Mouse (Mus musculus) midbrain, embryonic 14.5 days (tissue): ENCODE results near the gene Map3k11. TPM values are rescaled to one million over a fixed set of nuclear protein-coding genes. Genes with fewer than 3 reads are reported as not detected.
A peak's percentile ranks its signal among the peaks of the same experiment; 100 is the strongest.

Experiments used
- ATAC-seq: fragments of 200-750 bp; cut with Nextera tagmentation; 2 replicates; pipeline ENCODE4 v1.8.0; 2017; ENCODE audit warnings: moderate number of reproducible peaks, moderate library complexity; ENCODE audit not compliant: low FRiP score, low TSS enrichment
- DNase-seq: peaks from one replicate; pipeline ENCODE4 v3.0.0-alpha.2; 2015
- H3K27ac ChIP-seq: fragments of 300-500 bp; sonication (generic); replicated peaks from 2 replicates; pipeline ENCODE4 v1.5.1; 2014; ENCODE audit warnings: mild to moderate bottlenecking, low read depth, low read length, moderate library complexity
- H3K27me3 ChIP-seq: fragments of 300-500 bp; sonication (generic); 2 replicates; pipeline ENCODE4 v1.6.1; 2014; ENCODE audit warnings: low read length, control low read depth, mixed read lengths; ENCODE audit not compliant: control insufficient read depth, insufficient read depth
- H3K36me3 ChIP-seq: fragments of 300-500 bp; sonication (generic); 2 replicates; pipeline ENCODE4 v1.6.1; 2014; ENCODE audit warnings: low read length, control low read depth; ENCODE audit not compliant: control insufficient read depth, insufficient read depth
- H3K4me1 ChIP-seq: fragments of 300-500 bp; sonication (generic); 2 replicates; pipeline ENCODE4 v1.6.1; 2014; ENCODE audit warnings: mild to moderate bottlenecking, antibody characterized with exemption, low read length, control low read depth; ENCODE audit not compliant: control insufficient read depth, insufficient read depth
- H3K4me2 ChIP-seq: fragments of 300-500 bp; sonication (generic); 2 replicates; pipeline ENCODE4 v1.6.1; 2014; ENCODE audit warnings: mild to moderate bottlenecking, low read length, moderate library complexity
- H3K4me3 ChIP-seq: fragments of 300-500 bp; sonication (generic); replicated peaks from 2 replicates; pipeline ENCODE4 v1.5.1; 2014; ENCODE audit warnings: low read depth, low read length
- H3K9ac ChIP-seq: fragments of 300-500 bp; sonication (generic); replicated peaks from 2 replicates; pipeline ENCODE4 v1.6.1; 2014; ENCODE audit warnings: mild to moderate bottlenecking, low read length, moderate library complexity
- H3K9me3 ChIP-seq: fragments of 300-500 bp; sonication (generic); 2 replicates; pipeline ENCODE4 v1.6.1; 2016; ENCODE audit warnings: low read length, control low read depth, mixed read lengths; ENCODE audit not compliant: control insufficient read depth
- WGBS: fragments of 180-500 bp; shearing (Covaris S2); extraction: QIAGEN DNeasy Blood & Tissue Kit; methylation state at CpG from one replicate; pipeline ENCODE4 v1.1.7; 2014; 5-methylcytosine and 5-hydroxymethylcytosine counted together
- polyA plus RNA-seq: library from polyadenylated mRNA; unstranded; fragments of >200 nt; fragmentation: Nextera tagmentation; extraction: Ambion mirVana; gene quantifications from 2 replicates; pipeline ENCODE4 v1.2.1, GENCODE M21; 2014

Map3k11 gene
- polyA plus RNA-seq, 1 experiment from 2014 or later, result 12.1 TPM

GRCm38 (mm10) chr19:5711218-5711617 is 22.7 kb downstream of the Map3k11 start:
- peaks cover 71% of the 10 kb centered on the region for H3K36me3 ChIP-seq
- H3K4me2 ChIP-seq, result no peak overlapping the region
- H3K27me3 ChIP-seq, result no peaks in the 10 kb centered on the region
- no peak overlapping the region for H3K27ac ChIP-seq
- ATAC-seq (no peak), DNase-seq (peak; percentile 83)
- peaks cover 4% of the 10 kb centered on the region for H3K4me1 ChIP-seq
- H3K9ac ChIP-seq, result no peak overlapping the region
- WGBS, result 5% methylated on average over 3 of the region's 3 CpGs
- no peaks in the 10 kb centered on the region for H3K9me3 ChIP-seq
- H3K4me3 ChIP-seq, result no peak overlapping the region

DNA sequence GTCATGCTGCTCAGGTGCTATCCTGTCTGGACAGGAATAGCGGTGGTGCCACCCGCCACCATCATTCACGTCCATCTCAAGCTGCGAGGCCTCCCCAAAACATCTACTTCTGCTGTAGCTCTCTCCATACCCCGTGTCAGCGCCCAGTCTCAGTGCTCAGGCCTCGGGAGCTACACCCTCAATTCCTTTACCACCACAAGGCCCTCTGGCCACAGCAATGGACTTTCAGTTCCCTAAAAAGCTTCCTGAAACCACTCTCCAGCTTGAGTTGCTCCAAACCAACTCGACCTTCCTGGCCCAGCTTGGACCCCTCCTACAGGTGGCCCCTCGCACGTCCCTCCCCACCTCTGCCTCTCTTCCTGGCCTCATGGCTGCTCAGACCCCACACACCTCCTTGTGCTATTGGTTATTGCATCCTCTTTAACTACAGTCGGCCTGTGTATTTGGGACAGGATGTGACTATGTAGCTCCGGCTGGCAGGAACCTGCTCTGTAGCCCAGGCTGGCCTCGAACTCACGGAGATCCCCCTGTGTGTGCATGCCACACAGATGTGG is 23.4 kb downstream of the Map3k11 start:
- ATAC-seq (no peak), DNase-seq (no peak)
- Histone ChIP-seq H3K9ac (no peak overlapping the region), H3K4me3 (no peak overlapping the region), H3K4me1 (peaks cover 12% of the 10 kb centered on the region), H3K36me3 (peaks cover 67% of the 10 kb centered on the region), H3K4me2 (no peak overlapping the region), H3K27me3 (no peaks in the 10 kb centered on the region), H3K9me3 (no peaks in the 10 kb centered on the region), H3K27ac (no peak overlapping the region)
- WGBS, result 94% methylated on average over 14 of the region's 14 CpGs

DNA sequence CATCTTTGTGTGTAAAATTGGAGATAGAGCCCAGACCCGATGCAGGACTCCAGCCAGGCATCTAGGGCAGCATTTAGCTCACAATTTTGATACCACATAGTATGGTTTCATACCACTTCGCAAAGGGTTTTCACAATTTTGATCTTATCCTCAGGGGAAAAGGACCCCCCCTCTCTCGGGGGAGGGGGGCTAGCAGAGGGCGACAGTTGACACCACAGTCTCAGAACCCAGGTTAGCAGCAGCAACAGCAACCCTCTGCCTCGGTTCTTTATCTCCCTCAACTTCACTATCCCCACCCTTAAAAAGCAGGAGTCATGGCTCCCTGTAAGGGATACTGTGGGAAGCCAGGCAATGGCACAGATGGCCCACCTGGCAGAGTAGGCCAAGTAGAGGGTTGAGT is 24.7 kb downstream of the Map3k11 start:
- H3K4me1 ChIP-seq, result peaks cover 15% of the 10 kb centered on the region
- 82% methylated on average over 5 of the region's 5 CpGs for WGBS
- no peak overlapping the region for H3K9ac ChIP-seq
- no peak overlapping the region for H3K4me2 ChIP-seq
- peaks cover 62% of the 10 kb centered on the region for H3K36me3 ChIP-seq
- no peaks in the 10 kb centered on the region for H3K9me3 ChIP-seq
- H3K27me3 ChIP-seq, result no peaks in the 10 kb centered on the region
- no peak overlapping the region for H3K4me3 ChIP-seq
- no peak for ATAC-seq
- no peak for DNase-seq
- no peak overlapping the region for H3K27ac ChIP-seq

- WGBS, result 20% methylated on average over 2 of the region's 2 CpGs
- H3K36me3 ChIP-seq, result peaks cover 62% of the 10 kb centered on the region
Measured at GRCm38 (mm10) chr19:5713730-5714129, 25.2 kb downstream of the Map3k11 start.

DNA sequence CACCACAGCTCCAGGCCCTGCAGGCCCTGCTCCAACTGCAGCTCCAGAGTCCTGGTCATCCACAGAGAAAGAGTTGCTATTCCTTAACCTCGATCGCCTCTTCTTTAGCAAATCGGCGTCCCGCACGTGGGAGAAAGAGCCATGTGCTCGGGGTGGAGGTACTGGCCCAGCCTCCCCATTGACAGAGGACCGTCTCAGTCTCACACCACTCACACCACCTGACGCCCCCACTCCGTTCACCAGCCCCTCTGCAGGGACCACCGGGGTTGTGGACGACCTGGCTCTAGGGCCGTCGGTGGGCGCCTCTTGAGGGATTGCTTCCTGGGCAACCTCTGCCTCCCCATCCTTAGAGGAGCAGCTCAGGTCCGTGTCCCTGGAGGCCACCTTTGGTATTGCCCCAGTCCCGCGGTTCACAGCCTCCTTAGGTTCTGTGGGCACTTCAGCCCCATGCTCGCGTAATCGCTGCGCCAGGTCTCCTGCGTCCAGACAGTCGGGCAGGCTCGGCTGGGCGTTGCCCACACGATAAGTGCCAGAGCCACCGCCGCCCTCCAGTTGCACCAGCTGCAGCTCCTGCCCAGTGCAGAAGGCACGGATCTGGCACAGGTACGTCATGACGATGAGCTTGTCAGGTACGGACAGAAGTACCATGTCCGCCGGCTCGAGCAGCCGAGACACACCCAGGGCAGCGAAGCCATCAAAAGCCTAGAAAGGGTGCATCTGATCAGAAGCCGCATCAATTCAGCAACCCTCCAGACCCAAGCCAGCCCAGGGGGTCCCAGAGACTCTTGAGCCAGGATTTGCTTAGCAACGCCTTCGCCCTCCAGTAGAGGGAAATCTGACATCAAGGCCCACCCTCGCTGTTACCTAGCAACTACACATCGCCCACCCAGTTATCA is 27.5 kb downstream of the Map3k11 start:
- Histone ChIP-seq H3K4me2 (peak overlapping the region; percentile 52), H3K27ac (peak overlapping the region; percentile 49; the same call in 1 of the 2 replicates), H3K4me1 (peaks cover 15% of the 10 kb centered on the region), H3K9ac (peak overlapping the region; percentile 51; the same call in 1 of the 2 replicates), H3K36me3 (peaks cover 65% of the 10 kb centered on the region), H3K4me3 (peak overlapping the region; percentile 25), H3K27me3 (no peaks in the 10 kb centered on the region), H3K9me3 (no peaks in the 10 kb centered on the region)
- ATAC-seq, result peak; percentile 72
- WGBS, result 13% methylated on average over 43 of the region's 43 CpGs
- peak; percentile 81 for DNase-seq

More at GRCm38 (mm10) chr19:5713730-5714129, 25.2 kb downstream of the Map3k11 start:
- Histone ChIP-seq H3K9ac (no peak overlapping the region), H3K4me1 (peaks cover 15% of the 10 kb centered on the region), H3K4me2 (no peak overlapping the region), H3K27ac (no peak overlapping the region), H3K4me3 (no peak overlapping the region), H3K9me3 (no peaks in the 10 kb centered on the region), H3K27me3 (no peaks in the 10 kb centered on the region)
- no peak for DNase-seq
- no peak for ATAC-seq

- Histone ChIP-seq H3K4me2 (no peak overlapping the region; the same call in 1 of the 2 replicates), H3K36me3 (peaks cover 72% of the 10 kb centered on the region), H3K9ac (no peak overlapping the region; the same call in 1 of the 2 replicates), H3K9me3 (no peaks in the 10 kb centered on the region), H3K4me3 (no peak overlapping the region), H3K4me1 (peaks cover 15% of the 10 kb centered on the region), H3K27me3 (no peaks in the 10 kb centered on the region), H3K27ac (peak overlapping the region; percentile 45; the same call in 1 of the 2 replicates)
- no peak for ATAC-seq
- 42% methylated on average over 10 of the region's 10 CpGs for WGBS
- DNase-seq, result peak; percentile 14
Measured at GRCm38 (mm10) chr19:5716955-5717354, 28.4 kb downstream of the Map3k11 start.

DNA sequence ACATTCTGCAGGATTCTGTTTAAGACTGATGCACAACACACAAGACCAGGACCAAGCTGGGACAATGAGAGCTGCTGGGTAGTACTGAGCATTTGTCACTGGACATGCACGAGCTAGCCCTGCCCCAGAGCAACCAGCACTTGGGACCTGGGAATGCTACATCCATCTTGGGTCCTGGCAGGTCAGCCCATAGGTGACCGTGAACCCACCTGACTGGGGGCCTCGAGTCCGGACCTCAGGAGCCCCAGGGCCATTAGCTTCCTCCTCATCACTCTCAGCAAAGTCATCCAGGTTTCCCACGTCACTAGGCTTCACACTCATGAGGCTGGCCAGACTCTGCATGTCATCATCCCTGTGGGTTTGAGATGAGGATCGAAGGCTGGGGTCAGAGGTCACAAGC is 32.7 kb downstream of the Map3k11 start:
- H3K4me3 ChIP-seq, result no peak overlapping the region
- no peaks in the 10 kb centered on the region for H3K27me3 ChIP-seq
- no peak overlapping the region for H3K4me2 ChIP-seq
- peaks cover 76% of the 10 kb centered on the region for H3K36me3 ChIP-seq
- H3K9ac ChIP-seq, result no peak overlapping the region
- no peak for ATAC-seq
- no peak for DNase-seq
- WGBS, result 95% methylated on average over 6 of the region's 6 CpGs
- H3K4me1 ChIP-seq, result peaks cover 23% of the 10 kb centered on the region
- H3K27ac ChIP-seq, result no peak overlapping the region
- H3K9me3 ChIP-seq, result no peaks in the 10 kb centered on the region

- H3K27ac ChIP-seq, result no peak overlapping the region
- H3K4me2 ChIP-seq, result no peak overlapping the region
- 93% methylated on average over 7 of the region's 7 CpGs for WGBS
- no peak overlapping the region for H3K4me3 ChIP-seq
- peaks cover 76% of the 10 kb centered on the region for H3K36me3 ChIP-seq
- no peaks in the 10 kb centered on the region for H3K9me3 ChIP-seq
- H3K4me1 ChIP-seq, result peaks cover 27% of the 10 kb centered on the region
- no peak overlapping the region for H3K9ac ChIP-seq
- no peaks in the 10 kb centered on the region for H3K27me3 ChIP-seq
- no peak for DNase-seq
- ATAC-seq, result no peak
Measured at GRCm38 (mm10) chr19:5722848-5723425, 34.4 kb downstream of the Map3k11 start.
